Comparison of ENCODE assay signal across 8 mouse cellular contexts in genomic region chr15:98894746-98895634, GRCm38 (mm10). TPM values are rescaled to one million over a fixed set of nuclear protein-coding genes. Genes with fewer than 3 reads are reported as not detected.
DNase-seq lines count a peak whose midpoint lies in the region; ATAC-seq and TF ChIP-seq lines count a peak whose summit lies in the region.

No protein-coding gene starts in this region.

- no peaks in the 10 kb centered on the region for H3K9me3 ChIP-seq in kidney, postnatal 0 days (replicated peaks; ENCODE audit: low read length)
- H3K9me3 ChIP-seq in forebrain, embryonic 11.5 days (ENCODE audit: control insufficient read depth, low read length): no peaks in the 10 kb centered on the region
- no peaks in the 10 kb centered on the region for H3K9me3 ChIP-seq in limb, embryonic 12.5 days
- H3K9me3 ChIP-seq in neural tube, embryonic 13.5 days: no peaks in the 10 kb centered on the region

- no peak for DNase-seq in kidney, postnatal 0 days (ENCODE audit: low spot score)
- no peak for DNase-seq in kidney, postnatal 10 days
- no peak for DNase-seq in forebrain, embryonic 11.5 days (ENCODE audit: low spot score)
- no peak for DNase-seq in ovary, postnatal 14 days (ENCODE audit: low spot score)
- DNase-seq in frontal cortex, postnatal 14 days (ENCODE audit: low spot score in 2 of 2): no peak

- no peak for ATAC-seq in kidney, postnatal 0 days (replicated peaks; ENCODE audit: low FRiP score, low read depth)
- ATAC-seq in forebrain, embryonic 11.5 days (replicated peaks; ENCODE audit: low FRiP score): no peak
- ATAC-seq in limb, embryonic 12.5 days (ENCODE audit: insufficient number of reproducible peaks, insufficient read depth, low FRiP score, low TSS enrichment, low read depth): no peak
- no peak for ATAC-seq in neural tube, embryonic 13.5 days (ENCODE audit: low read depth)
- no peak for ATAC-seq in erythroblast, adult 5-6 weeks (replicated peaks; ENCODE audit: low FRiP score, poor library complexity, severe bottlenecking)

- H3K9ac ChIP-seq in kidney, postnatal 0 days (ENCODE audit: low read depth, low read length): peak overlapping the region; percentile 35; the same call in 1 of the 2 replicates
- H3K9ac ChIP-seq in forebrain, embryonic 11.5 days (ENCODE audit: low read length): peak overlapping the region; percentile 56
- H3K9ac ChIP-seq in limb, embryonic 12.5 days (replicated peaks): peak overlapping the region; percentile 58; the same call in 1 of the 2 replicates
- peak overlapping the region; percentile 64 for H3K9ac ChIP-seq in neural tube, embryonic 13.5 days

- peak overlapping the region; percentile 51 for H3K4me3 ChIP-seq in kidney, postnatal 0 days (replicated peaks; ENCODE audit: low read depth, low read length)
- H3K4me3 ChIP-seq in forebrain, embryonic 11.5 days (ENCODE audit: low read depth, low read length): peak overlapping the region; percentile 42
- peak overlapping the region; percentile 51 for H3K4me3 ChIP-seq in limb, embryonic 12.5 days (replicated peaks)
- H3K4me3 ChIP-seq in neural tube, embryonic 13.5 days: peak overlapping the region; percentile 47

- 0 out of 2 replicates have a peak overlapping the region, but pooled peaks have one; percentile 42 for H3K27ac ChIP-seq in kidney, postnatal 0 days
- H3K27ac ChIP-seq in forebrain, embryonic 11.5 days (ENCODE audit: low read depth, low read length): no peak overlapping the region
- H3K27ac ChIP-seq in limb, embryonic 12.5 days: no peak overlapping the region
- H3K27ac ChIP-seq in neural tube, embryonic 13.5 days (replicated peaks): no peak overlapping the region

- peaks cover 42% of the 10 kb centered on the region for H3K27me3 ChIP-seq in kidney, postnatal 0 days (ENCODE audit: insufficient read depth, low read length)
- peaks cover 86% of the 10 kb centered on the region for H3K27me3 ChIP-seq in forebrain, embryonic 11.5 days (ENCODE audit: control insufficient read depth, insufficient read depth, low read length)
- H3K27me3 ChIP-seq in limb, embryonic 12.5 days: peaks cover 96% of the 10 kb centered on the region
- H3K27me3 ChIP-seq in neural tube, embryonic 13.5 days: peaks cover 96% of the 10 kb centered on the region

- peak overlapping the region; percentile 97 for H3K4me2 ChIP-seq in kidney, postnatal 0 days (ENCODE audit: low read length)
- H3K4me2 ChIP-seq in forebrain, embryonic 11.5 days (ENCODE audit: low read depth, low read length, severe bottlenecking): peak overlapping the region; percentile 78
- H3K4me2 ChIP-seq in limb, embryonic 12.5 days: peak overlapping the region; percentile 97
- peak overlapping the region; percentile 90 for H3K4me2 ChIP-seq in neural tube, embryonic 13.5 days

- TF ChIP-seq CTCF in kidney, postnatal 0 days (IDR thresholded peaks at IDR 0.05; ENCODE audit: low read depth): no peak

- H3K4me1 ChIP-seq in kidney, postnatal 0 days (replicated peaks; ENCODE audit: insufficient read depth, low read length): peaks cover 33% of the 10 kb centered on the region
- peaks cover 37% of the 10 kb centered on the region for H3K4me1 ChIP-seq in forebrain, embryonic 11.5 days (replicated peaks; ENCODE audit: control insufficient read depth, insufficient read depth, low read length)
- peaks cover 41% of the 10 kb centered on the region for H3K4me1 ChIP-seq in limb, embryonic 12.5 days (replicated peaks)
- H3K4me1 ChIP-seq in neural tube, embryonic 13.5 days (replicated peaks): peaks cover 45% of the 10 kb centered on the region

- no peaks in the 10 kb centered on the region for H3K36me3 ChIP-seq in kidney, postnatal 0 days (ENCODE audit: insufficient read depth, low read length)
- no peaks in the 10 kb centered on the region for H3K36me3 ChIP-seq in forebrain, embryonic 11.5 days (ENCODE audit: control insufficient read depth, insufficient read depth, low read length)
- no peaks in the 10 kb centered on the region for H3K36me3 ChIP-seq in limb, embryonic 12.5 days
- H3K36me3 ChIP-seq in neural tube, embryonic 13.5 days: no peaks in the 10 kb centered on the region

- WGBS in kidney, postnatal 0 days: 8% methylated on average over 38 of the region's 38 CpGs
- WGBS in forebrain, embryonic 11.5 days: 3% methylated on average over 38 of the region's 38 CpGs
- WGBS in limb, embryonic 12.5 days: 2% methylated on average over 38 of the region's 38 CpGs
- WGBS in neural tube, embryonic 13.5 days: 2% methylated on average over 38 of the region's 38 CpGs

RNA-seq across cellular contexts. Expression of gene Rhebl1, which starts 0.7 kb away (rescaled TPM):
- 15.4 and 15.7 TPM in 2 replicates for polyA plus RNA-seq in kidney, postnatal 0 days (2015; fragmentation: Nextera tagmentation; extraction: Ambion mirVana)
- 12.5 and 14.1 TPM in 2 replicates for polyA plus RNA-seq in forebrain, embryonic 11.5 days (2014; fragmentation: Nextera tagmentation; extraction: Ambion mirVana)
- 23.9 and 25.8 TPM in 2 replicates for polyA plus RNA-seq in limb, embryonic 12.5 days (2016; fragmentation: Nextera tagmentation; extraction: Ambion mirVana)
- 27.8 and 33.3 TPM in 2 replicates for polyA plus RNA-seq in neural tube, embryonic 13.5 days (2015; fragmentation: Nextera tagmentation; extraction: Ambion mirVana)
- 2.1 TPM in 1 of 2 replicates, not detected in the other for total RNA-seq in erythroblast, adult 5-6 weeks (2015; ENCODE audit: low replicate concordance)
- total RNA-seq in erythroblast, adult 5-6 weeks (2017; ENCODE audit: low replicate concordance): 0.98 and 1.8 TPM in 2 replicates

RNA-seq across cellular contexts. Expression of gene Dhh, which starts 3.4 kb away (rescaled TPM):
- 2.6 and 2.9 TPM in 2 replicates for polyA plus RNA-seq in kidney, postnatal 0 days (2015; fragmentation: Nextera tagmentation; extraction: Ambion mirVana)
- 0.28 and 0.29 TPM in 2 replicates for polyA plus RNA-seq in forebrain, embryonic 11.5 days (2014; fragmentation: Nextera tagmentation; extraction: Ambion mirVana)
- polyA plus RNA-seq in limb, embryonic 12.5 days (2016; fragmentation: Nextera tagmentation; extraction: Ambion mirVana): 0.52 and 0.74 TPM in 2 replicates
- 3.1 and 4.3 TPM in 2 replicates for polyA plus RNA-seq in neural tube, embryonic 13.5 days (2015; fragmentation: Nextera tagmentation; extraction: Ambion mirVana)
- total RNA-seq in erythroblast, adult 5-6 weeks (2015; ENCODE audit: low replicate concordance): not detected in 2 replicates
- total RNA-seq in erythroblast, adult 5-6 weeks (2017; ENCODE audit: low replicate concordance): not detected in 2 replicates

RNA-seq across cellular contexts. Expression of gene Lmbr1l, which starts 23.0 kb away (rescaled TPM):
- 11.6 and 13.0 TPM in 2 replicates for polyA plus RNA-seq in kidney, postnatal 0 days (2015; fragmentation: Nextera tagmentation; extraction: Ambion mirVana)
- 8.7 and 9.4 TPM in 2 replicates for polyA plus RNA-seq in forebrain, embryonic 11.5 days (2014; fragmentation: Nextera tagmentation; extraction: Ambion mirVana)
- 23.4 and 24.1 TPM in 2 replicates for polyA plus RNA-seq in limb, embryonic 12.5 days (2016; fragmentation: Nextera tagmentation; extraction: Ambion mirVana)
- polyA plus RNA-seq in neural tube, embryonic 13.5 days (2015; fragmentation: Nextera tagmentation; extraction: Ambion mirVana): 34.9 and 39.0 TPM in 2 replicates
- total RNA-seq in erythroblast, adult 5-6 weeks (2015; ENCODE audit: low replicate concordance): 2.3 and 3.3 TPM in 2 replicates
- total RNA-seq in erythroblast, adult 5-6 weeks (2017; ENCODE audit: low replicate concordance): 10.6 and 12.8 TPM in 2 replicates

RNA-seq across cellular contexts. Expression of gene Kmt2d, which starts 24.0 kb away (rescaled TPM):
- 6.4 and 8.3 TPM in 2 replicates for polyA plus RNA-seq in kidney, postnatal 0 days (2015; fragmentation: Nextera tagmentation; extraction: Ambion mirVana)
- 20.1 and 20.6 TPM in 2 replicates for polyA plus RNA-seq in forebrain, embryonic 11.5 days (2014; fragmentation: Nextera tagmentation; extraction: Ambion mirVana)
- 13.0 and 14.4 TPM in 2 replicates for polyA plus RNA-seq in limb, embryonic 12.5 days (2016; fragmentation: Nextera tagmentation; extraction: Ambion mirVana)
- 9.7 and 10.8 TPM in 2 replicates for polyA plus RNA-seq in neural tube, embryonic 13.5 days (2015; fragmentation: Nextera tagmentation; extraction: Ambion mirVana)
- 23.0 and 28.1 TPM in 2 replicates for total RNA-seq in erythroblast, adult 5-6 weeks (2015; ENCODE audit: low replicate concordance)
- 27.9 and 31.8 TPM in 2 replicates for total RNA-seq in erythroblast, adult 5-6 weeks (2017; ENCODE audit: low replicate concordance)

RNA-seq across cellular contexts. Expression of gene Tuba1b, which starts 39.4 kb away (rescaled TPM):
- 903 and 1,010 TPM in 2 replicates for polyA plus RNA-seq in kidney, postnatal 0 days (2015; fragmentation: Nextera tagmentation; extraction: Ambion mirVana)
- 2,366 and 2,605 TPM in 2 replicates for polyA plus RNA-seq in forebrain, embryonic 11.5 days (2014; fragmentation: Nextera tagmentation; extraction: Ambion mirVana)
- 1,691 and 1,695 TPM in 2 replicates for polyA plus RNA-seq in limb, embryonic 12.5 days (2016; fragmentation: Nextera tagmentation; extraction: Ambion mirVana)
- 1,062 and 1,121 TPM in 2 replicates for polyA plus RNA-seq in neural tube, embryonic 13.5 days (2015; fragmentation: Nextera tagmentation; extraction: Ambion mirVana)
- 804 and 902 TPM in 2 replicates for total RNA-seq in erythroblast, adult 5-6 weeks (2015; ENCODE audit: low replicate concordance)
- 180 and 247 TPM in 2 replicates for total RNA-seq in erythroblast, adult 5-6 weeks (2017; ENCODE audit: low replicate concordance)
